Mouse (Mus musculus): ENCODE data around the gene Adgrg7. TPM values are rescaled to one million over a fixed set of nuclear protein-coding genes. Genes with fewer than 3 reads are reported as not detected.

The Adgrg7 gene
- total and polyA plus RNA-seq, 3 experiments: 0.20 to 1.5 (median 0.29) TPM

DNA sequence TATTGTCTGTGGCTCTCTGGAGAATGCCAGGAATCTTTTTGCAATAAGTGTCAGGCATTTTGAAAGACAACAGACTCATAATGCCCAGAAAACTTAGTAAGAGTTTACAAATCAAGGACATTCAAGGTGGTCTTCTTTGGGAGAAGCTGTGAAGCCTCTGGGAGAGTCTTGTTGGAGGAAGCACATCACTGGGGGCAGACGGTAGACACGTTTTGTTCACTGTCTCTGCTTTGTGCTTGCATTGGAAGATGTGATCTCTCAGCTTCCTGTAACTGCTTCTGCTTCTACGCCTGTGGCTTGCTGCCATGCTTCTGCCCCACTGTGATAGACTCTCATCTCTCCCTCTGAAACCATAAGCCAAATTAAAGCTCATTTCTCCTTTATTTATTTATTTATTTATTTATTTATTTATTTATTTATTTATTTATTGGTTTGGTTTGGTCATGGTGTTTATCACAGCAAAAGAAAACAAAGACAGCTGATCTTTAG lies 3.9 kb upstream of the Adgrg7 start:
- in situ Hi-C loops (cut with MboI; ENCODE audit: low pct_ligation_motif_present, low pct_unique_long_range_greater_than_20kb, low sequenced_read_pairs): loop anchor here (5.0 kb wide), 1 partner anchor 118 kb away; no protein-coding TSS in a partner anchor

DNA sequence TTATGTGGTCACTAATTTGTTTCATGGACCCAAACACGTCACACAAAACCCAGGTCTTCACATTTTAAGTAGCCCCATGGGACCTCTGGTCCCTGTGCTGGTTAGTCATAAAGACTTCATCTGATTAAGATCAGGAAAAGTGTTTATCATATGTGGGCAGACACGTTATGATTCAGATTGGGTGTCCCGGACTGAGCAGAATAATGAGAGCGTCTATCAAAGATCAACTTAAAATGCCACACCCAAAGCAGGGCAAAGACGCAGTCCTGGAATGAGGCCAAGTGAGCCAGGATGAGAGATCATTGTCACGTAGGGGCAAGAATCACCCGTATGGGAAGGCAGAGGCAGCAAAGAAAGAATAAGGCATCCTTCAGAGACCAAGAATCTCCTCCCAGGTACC lies 3.2 kb upstream of the Adgrg7 start:
- no peak for DNase-seq (ENCODE audit: extremely low read depth)
- dilution Hi-C loops (cut with MboI; ENCODE audit: extremely low pct_ligation_motif_present, extremely low pct_unique_long_range_greater_than_20kb, low sequenced_read_pairs) (no loop called here), in situ Hi-C loops (cut with MboI; ENCODE audit: low pct_ligation_motif_present, low pct_unique_long_range_greater_than_20kb, low sequenced_read_pairs) (loop anchor here (5.0 kb wide), 1 partner anchor 118 kb away; no protein-coding TSS in a partner anchor)
- Histone ChIP-seq H3K9ac (ENCODE audit: insufficient read depth, low read depth) (no peak overlapping the region), H3K36me3 (replicated peaks in 1 of 2; ENCODE audit: control insufficient read depth in 1 of 2, insufficient read depth in 1 of 2, low read length in 1 of 2) (no peaks in the 10 kb centered on the region), H3K27ac (ENCODE audit: insufficient read depth, low read depth) (no peak overlapping the region), H3K4me2 (ENCODE audit: insufficient read depth, low read depth, poor library complexity, severe bottlenecking) (no peak overlapping the region), H3K27me3 (replicated peaks) (no peaks in the 10 kb centered on the region), H3K4me1 (ENCODE audit: control insufficient read depth in 1 of 2, insufficient read depth in 2 of 2) (peaks cover 0 to under 1% of the 10 kb centered on the region in 2 experiments; a peak in 2 of 4 replicates), H3K4me3 (replicated peaks in 1 of 3; ENCODE audit: low read depth in 2 of 3, low read length in 2 of 3, poor library complexity in 1 of 3) (no peak overlapping the region), H3K9me3 (replicated peaks; ENCODE audit: low read length) (no peaks in the 10 kb centered on the region), H3K79me2 (replicated peaks; ENCODE audit: control insufficient read depth, extremely low read depth, insufficient read depth, poor library complexity, severe bottlenecking) (no peaks in the 10 kb centered on the region)
- TF ChIP-seq MYC (IDR thresholded peaks at IDR 0.05; ENCODE audit: low read depth, low read length) (no peak), RCOR1 (conservative IDR thresholded peaks at IDR 0.05; ENCODE audit: low read depth, low read length) (no peak), IRF4 (IDR thresholded peaks at IDR 0.05; ENCODE audit: low read depth, low read length) (peak; percentile 54; the same call in 1 of the 2 replicates), EP300 (IDR thresholded peaks at IDR 0.05; ENCODE audit: low read length) (no peak), BHLHE40 (IDR thresholded peaks at IDR 0.05; ENCODE audit: low read depth, low read length) (no peak)

More for the DNA sequence above, 3.9 kb upstream of the Adgrg7 start:
- H3K9me3 ChIP-seq (replicated peaks; ENCODE audit: low read length): no peaks in the 10 kb centered on the region
- no peak overlapping the region for H3K27ac ChIP-seq (ENCODE audit: insufficient read depth, low read depth)
- H3K36me3 ChIP-seq (replicated peaks in 1 of 2; ENCODE audit: control insufficient read depth in 1 of 2, insufficient read depth in 1 of 2, low read length in 1 of 2): no peaks in the 10 kb centered on the region
- TF ChIP-seq SMC3 (IDR thresholded peaks at IDR 0.05; ENCODE audit: low read depth, low read length) (no peak), NRF1 (IDR thresholded peaks at IDR 0.05; ENCODE audit: low read depth, low read length) (no peak), ETS1 (conservative IDR thresholded peaks at IDR 0.05; ENCODE audit: low read depth, low read length) (no peak), KAT2A (IDR thresholded peaks at IDR 0.05; ENCODE audit: insufficient replicate concordance, low read length) (no peak), GABPA (IDR thresholded peaks at IDR 0.05; ENCODE audit: insufficient replicate concordance, low read depth, low read length) (no peak), ZC3H11A (IDR thresholded peaks at IDR 0.05; ENCODE audit: low read depth, low read length) (no peak), MAZ (IDR thresholded peaks at IDR 0.05; ENCODE audit: low read depth, low read length) (no peak), RAD21 (IDR thresholded peaks at IDR 0.05; ENCODE audit: low read depth, low read length) (no peak), ZKSCAN1 (IDR thresholded peaks at IDR 0.05; ENCODE audit: borderline replicate concordance, low read depth, low read length) (no peak), MEF2A (IDR thresholded peaks at IDR 0.05; ENCODE audit: borderline replicate concordance, low read depth, low read length) (no peak), USF1 (IDR thresholded peaks at IDR 0.05; ENCODE audit: low read depth, low read length) (no peak), E2F4 (IDR thresholded peaks at IDR 0.05; ENCODE audit: insufficient replicate concordance, low read depth, low read length) (no peak), CHD1 (IDR thresholded peaks at IDR 0.05; ENCODE audit: low read depth, low read length) (no peak), PAX5 (IDR thresholded peaks at IDR 0.05; ENCODE audit: low read length) (no peak), MAX (IDR thresholded peaks at IDR 0.05; ENCODE audit: low read length) (no peak), SIN3A (IDR thresholded peaks at IDR 0.05; ENCODE audit: low read length) (no peak), EP300 (IDR thresholded peaks at IDR 0.05; ENCODE audit: low read length) (no peak), POLR2AphosphoS2 (IDR thresholded peaks at IDR 0.05; ENCODE audit: low read depth, low read length) (no peak)
- no peak for DNase-seq (ENCODE audit: extremely low read depth)
- no peak overlapping the region for H3K4me3 ChIP-seq (replicated peaks in 1 of 3; ENCODE audit: low read depth in 2 of 3, low read length in 2 of 3, poor library complexity in 1 of 3)
- no peaks in the 10 kb centered on the region; a peak in 1 of 4 replicates for H3K4me1 ChIP-seq (ENCODE audit: control insufficient read depth in 1 of 2, insufficient read depth in 2 of 2)
- no peaks in the 10 kb centered on the region for H3K27me3 ChIP-seq (replicated peaks)
- dilution Hi-C loops (cut with MboI; ENCODE audit: extremely low pct_ligation_motif_present, extremely low pct_unique_long_range_greater_than_20kb, low sequenced_read_pairs): no loop called here
- H3K79me2 ChIP-seq (replicated peaks; ENCODE audit: control insufficient read depth, extremely low read depth, insufficient read depth, poor library complexity, severe bottlenecking): no peaks in the 10 kb centered on the region
- no peak overlapping the region for H3K4me2 ChIP-seq (ENCODE audit: insufficient read depth, low read depth, poor library complexity, severe bottlenecking)
- no peak overlapping the region for H3K9ac ChIP-seq (ENCODE audit: insufficient read depth, low read depth)

Data from CH12.LX (cell line).